Mouse (Mus musculus) ES-E14 (cell line): Measurements from ENCODE around the gene Tmem164. TPM values are rescaled to one million over a fixed set of nuclear protein-coding genes. Genes with fewer than 3 reads are reported as not detected.

Experiments used
- DNase-seq: peaks from one replicate; pipeline ENCODE4 v3.0.0-alpha.2; 2013; ENCODE audit warnings: low read depth, low spot score
- H3K27ac ChIP-seq: 2 replicates; pipeline ENCODE4 v1.5.1; 2012; ENCODE audit warnings: low read depth, mild to moderate bottlenecking, low read length, moderate library complexity, mixed read lengths; ENCODE audit not compliant: poor library complexity, insufficient read depth, severe bottlenecking
- H3K36me3 ChIP-seq: 2 replicates; pipeline ENCODE4 v1.6.1; 2012; ENCODE audit warnings: mild to moderate bottlenecking, low read length, moderate library complexity, mixed read lengths; ENCODE audit not compliant: control insufficient read depth, poor library complexity, insufficient read depth, severe bottlenecking
- H3K4me1 ChIP-seq, 2 experiments: fragments of 150-350 bp in 1 of 2; sonication (generic) in 1 of 2; 2 replicates each; pipeline ENCODE4 v1.6.1; 2012; ENCODE audit warnings: low read length in 2 of 2, mild to moderate bottlenecking in 1 of 2, mixed read lengths in 1 of 2; ENCODE audit not compliant: control insufficient read depth in 2 of 2, insufficient read depth in 2 of 2, poor library complexity in 1 of 2
- H3K4me3 ChIP-seq, 2 experiments: fragments of 150-350 bp in 1 of 2; sonication (generic) in 1 of 2; 2 replicates each; pipeline ENCODE4 v1.5.1; 2012; ENCODE audit warnings: low read length in 2 of 2, low read depth in 1 of 2, mild to moderate bottlenecking in 1 of 2, mixed read lengths in 1 of 2; ENCODE audit not compliant: insufficient read depth in 1 of 2, poor library complexity in 1 of 2, severe bottlenecking in 1 of 2
- H3K9ac ChIP-seq: 2 replicates; pipeline ENCODE4 v1.6.1; 2012; ENCODE audit warnings: low read depth, mild to moderate bottlenecking, low read length, mixed read lengths; ENCODE audit not compliant: poor library complexity, insufficient read depth, severe bottlenecking
- H3K9me3 ChIP-seq: fragments of 150-350 bp; sonication (generic); 2 replicates; pipeline ENCODE4 v1.6.1; 2012; ENCODE audit warnings: low read depth, mild to moderate bottlenecking, low read length; ENCODE audit not compliant: control insufficient read depth, insufficient read depth
- CHD2 ChIP-seq: IDR thresholded peaks from 2 replicates; pipeline ENCODE4 v1.6.1; 2014; ENCODE audit warnings: mild to moderate bottlenecking, low read depth, low read length, inconsistent platforms
- HCFC1 ChIP-seq: IDR thresholded peaks from 2 replicates; pipeline ENCODE4 v1.6.1; 2012; ENCODE audit warnings: low read length, inconsistent platforms, borderline replicate concordance; ENCODE audit not compliant: insufficient read depth
- MAFK ChIP-seq: IDR thresholded peaks from 2 replicates; pipeline ENCODE4 v1.6.1; 2014; ENCODE audit warnings: mild to moderate bottlenecking, low read depth, low read length, inconsistent platforms; ENCODE audit not compliant: insufficient read depth
- ZC3H11A ChIP-seq: IDR thresholded peaks from 2 replicates; pipeline ENCODE4 v1.6.1; 2012; ENCODE audit warnings: low read depth, mild to moderate bottlenecking, inconsistent platforms, low read length, borderline replicate concordance
- ZNF384 ChIP-seq: IDR thresholded peaks from 2 replicates; pipeline ENCODE4 v1.6.1; 2012; ENCODE audit warnings: low read depth, low read length, inconsistent platforms
- in situ Hi-C, 2 experiments: fragments of 600-800 bp; cut with MboI; formaldehyde crosslinking; loops; one replicate each; pipeline ENCODE4 v1.15.1; 2025; ENCODE audit warnings: low sequenced_read_pairs in 2 of 2, inconsistent platforms in 1 of 2; ENCODE audit not compliant: unreplicated experiment in 2 of 2
- total RNA-seq: library from RNA; depleted of rRNA; stranded (reverse); fragments of 300-350 nt; gene quantifications from 2 replicates; pipeline ENCODE4 v1.2.3, GENCODE M21; 2012

Gene Tmem164
- total RNA-seq, 1 experiment, result 15.3 TPM

DNA sequence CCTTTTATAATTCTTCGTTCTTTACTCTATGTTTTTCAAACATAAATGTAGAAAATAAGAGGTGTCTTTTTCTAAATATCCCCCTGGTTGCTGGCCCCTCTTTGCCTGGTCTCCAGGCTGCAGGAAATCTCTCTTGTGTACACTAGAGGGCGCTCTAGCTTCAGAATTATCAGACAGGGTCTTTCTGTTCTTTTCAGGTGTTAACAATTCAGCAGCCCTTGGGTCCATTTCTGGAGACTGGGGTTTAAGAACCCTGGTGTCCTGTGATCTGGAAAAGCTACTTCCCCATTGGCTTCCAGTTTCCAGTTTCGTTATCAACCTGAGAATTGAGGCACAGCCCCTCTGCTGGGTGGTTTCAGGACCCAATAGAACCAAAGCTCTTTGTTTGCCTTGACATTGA lies 140.6 kb downstream of the Tmem164 start:
- Histone ChIP-seq H3K4me1 (peaks cover 0 to 3% of the 10 kb centered on the region in 2 experiments; a peak in 1 of 4 replicates), H3K4me3 (no peak overlapping the region), H3K36me3 (no peaks in the 10 kb centered on the region), H3K9me3 (no peaks in the 10 kb centered on the region), H3K9ac (no peak overlapping the region), H3K27ac (no peak overlapping the region)
- no peak for DNase-seq
- in situ Hi-C loops, result loop anchor here (5.0 to 10.0 kb wide), 3 partner anchors 233 to 623 kb away; no protein-coding TSS in a partner anchor
- TF ChIP-seq HCFC1, result no peak
- TF ChIP-seq ZNF384, result no peak
- TF ChIP-seq ZC3H11A, result no peak
- no peak for TF ChIP-seq MAFK
- no peak for TF ChIP-seq CHD2

DNA sequence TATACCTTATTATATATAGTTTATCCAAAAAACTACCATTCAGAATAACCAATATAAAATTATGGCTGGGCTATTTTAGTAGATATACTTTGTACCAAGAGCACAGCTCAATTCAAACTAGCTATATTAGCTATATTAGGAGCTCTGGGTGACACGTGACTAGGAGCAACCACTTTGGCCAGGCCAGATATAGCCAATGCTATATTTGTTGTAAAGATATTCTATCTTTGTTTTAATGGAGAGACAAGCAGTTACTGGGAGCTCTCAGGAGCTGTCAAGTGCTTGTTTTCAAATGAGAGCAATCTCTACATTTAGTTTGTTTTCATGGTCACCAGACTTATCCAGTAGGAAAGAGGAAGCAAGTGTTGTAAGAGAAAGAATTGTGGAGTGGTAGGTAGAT lies 144.1 kb downstream of the Tmem164 start:
- H3K27ac ChIP-seq, result no peak overlapping the region
- no peak overlapping the region for H3K4me3 ChIP-seq
- no peaks in the 10 kb centered on the region for H3K4me1 ChIP-seq
- TF ChIP-seq MAFK (no peak), HCFC1 (no peak), ZNF384 (no peak), ZC3H11A (no peak)
- H3K9ac ChIP-seq, result no peak overlapping the region
- DNase-seq, result no peak
- in situ Hi-C loops, result loop anchor here (10.0 kb wide), 2 partner anchors 229 to 619 kb away; no protein-coding TSS in a partner anchor
- no peaks in the 10 kb centered on the region for H3K9me3 ChIP-seq
- H3K36me3 ChIP-seq, result no peaks in the 10 kb centered on the region

DNA sequence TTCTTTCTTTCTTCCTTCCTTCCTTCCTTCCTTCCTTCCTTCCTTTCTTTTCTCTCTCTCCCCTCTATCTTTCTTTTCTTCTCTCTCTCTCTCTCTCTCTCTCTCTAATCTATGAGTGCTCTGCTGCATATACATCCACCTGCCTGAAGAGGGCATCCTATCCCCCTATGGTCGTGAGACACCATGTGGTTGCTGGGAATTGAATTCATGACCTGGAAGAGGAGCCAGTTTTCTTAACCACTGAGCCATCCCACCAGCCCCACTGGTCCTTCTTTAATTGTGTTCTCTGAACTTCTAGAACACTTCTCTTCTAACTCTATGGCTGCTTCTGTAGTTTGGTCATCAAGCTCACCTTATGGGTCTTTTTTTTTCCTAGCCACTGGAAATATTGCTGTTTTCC lies 146.4 kb downstream of the Tmem164 start:
- no peaks in the 10 kb centered on the region for H3K36me3 ChIP-seq
- no peak overlapping the region for H3K4me3 ChIP-seq
- DNase-seq, result no peak
- no peaks in the 10 kb centered on the region for H3K9me3 ChIP-seq
- in situ Hi-C loops, result loop anchor here (10.0 kb wide), 2 partner anchors 227 to 617 kb away; no protein-coding TSS in a partner anchor
- no peaks in the 10 kb centered on the region for H3K4me1 ChIP-seq
- no peak overlapping the region for H3K27ac ChIP-seq
- no peak for TF ChIP-seq HCFC1
- TF ChIP-seq CHD2, result no peak
- TF ChIP-seq ZC3H11A, result no peak
- no peak for TF ChIP-seq ZNF384
- no peak for TF ChIP-seq MAFK
- H3K9ac ChIP-seq, result no peak overlapping the region

DNA sequence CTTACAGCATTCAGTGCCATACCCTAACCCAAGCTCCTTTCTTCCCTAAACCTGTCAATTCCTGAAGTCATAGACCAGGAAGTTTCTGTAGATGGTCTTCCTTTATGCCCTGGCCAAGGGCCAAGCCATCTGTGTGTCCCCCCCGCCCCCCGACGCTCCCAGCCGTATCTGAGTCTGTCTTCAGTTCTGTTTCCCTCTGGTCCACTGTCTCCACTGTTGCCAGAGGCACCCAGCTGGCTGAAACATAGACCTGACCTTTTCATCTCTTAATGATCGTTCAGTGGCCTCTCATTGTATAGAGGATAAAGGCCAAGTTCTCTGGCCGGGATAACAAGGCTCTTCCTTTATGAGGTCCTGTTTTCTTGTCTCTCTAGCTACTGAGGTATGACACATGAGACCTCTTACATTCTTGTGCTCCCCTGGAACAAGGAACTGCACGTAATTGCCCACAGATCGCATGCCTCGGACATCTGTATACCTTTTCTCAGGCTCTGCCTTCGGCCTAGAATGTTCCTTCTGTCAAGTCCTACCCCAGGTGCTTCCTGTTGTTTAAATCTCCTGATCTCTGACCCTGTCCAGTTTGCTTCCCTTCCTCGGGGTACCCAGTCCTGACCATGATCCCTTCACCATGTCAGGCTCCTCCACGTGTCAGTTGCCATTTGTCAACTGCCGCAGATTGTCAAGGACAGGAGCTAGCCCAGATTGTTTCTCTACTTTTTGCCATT lies 147.1 kb downstream of the Tmem164 start:
- no peak overlapping the region for H3K4me3 ChIP-seq
- no peak overlapping the region for H3K9ac ChIP-seq
- H3K27ac ChIP-seq, result no peak overlapping the region
- no peaks in the 10 kb centered on the region for H3K4me1 ChIP-seq
- H3K9me3 ChIP-seq, result no peaks in the 10 kb centered on the region
- no peaks in the 10 kb centered on the region for H3K36me3 ChIP-seq
- in situ Hi-C loops, result loop anchor here (10.0 kb wide), 2 partner anchors 226 to 616 kb away; no protein-coding TSS in a partner anchor
- TF ChIP-seq CHD2 (no peak), ZC3H11A (no peak)
- no peak for DNase-seq

DNA sequence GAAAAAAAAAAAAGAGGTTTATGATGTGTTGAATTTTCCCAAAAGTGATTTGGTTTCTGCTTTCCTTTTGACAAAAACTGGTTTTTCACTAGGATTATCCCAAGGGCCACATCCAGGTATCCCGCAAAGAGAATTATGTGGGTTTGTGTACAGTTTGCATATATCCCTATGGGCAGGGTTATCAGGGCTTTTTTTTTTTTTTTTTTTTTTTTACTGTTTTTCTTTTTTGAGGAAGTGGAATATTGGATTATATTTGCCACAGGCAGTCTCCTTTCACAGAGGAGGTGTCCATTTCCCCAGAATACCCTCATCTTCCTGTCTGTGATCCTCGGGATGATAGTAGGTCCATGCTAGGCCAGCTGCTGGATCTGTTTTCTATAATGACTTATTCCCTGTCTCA lies 148.1 kb downstream of the Tmem164 start:
- no peak for TF ChIP-seq HCFC1
- no peak for TF ChIP-seq CHD2
- no peak overlapping the region for H3K27ac ChIP-seq

More for the DNA sequence above, 148.1 kb downstream of the Tmem164 start:
- Histone ChIP-seq H3K9ac (no peak overlapping the region), H3K4me3 (no peak overlapping the region), H3K36me3 (no peaks in the 10 kb centered on the region), H3K9me3 (no peaks in the 10 kb centered on the region), H3K4me1 (no peaks in the 10 kb centered on the region)
- no peak for DNase-seq
- in situ Hi-C loops, result loop anchor here (10.0 kb wide), 2 partner anchors 226 to 616 kb away; no protein-coding TSS in a partner anchor
